Mouse (Mus musculus): Measurements from ENCODE around the gene Kcnj13. TPM values are rescaled to one million over a fixed set of nuclear protein-coding genes. Genes with fewer than 3 reads are reported as not detected.

Kcnj13 gene
- 0.38 and 0.44 TPM in 2 replicates for polyA plus RNA-seq (2015; fragmentation: Nextera tagmentation; extraction: Ambion mirVana)

DNA sequence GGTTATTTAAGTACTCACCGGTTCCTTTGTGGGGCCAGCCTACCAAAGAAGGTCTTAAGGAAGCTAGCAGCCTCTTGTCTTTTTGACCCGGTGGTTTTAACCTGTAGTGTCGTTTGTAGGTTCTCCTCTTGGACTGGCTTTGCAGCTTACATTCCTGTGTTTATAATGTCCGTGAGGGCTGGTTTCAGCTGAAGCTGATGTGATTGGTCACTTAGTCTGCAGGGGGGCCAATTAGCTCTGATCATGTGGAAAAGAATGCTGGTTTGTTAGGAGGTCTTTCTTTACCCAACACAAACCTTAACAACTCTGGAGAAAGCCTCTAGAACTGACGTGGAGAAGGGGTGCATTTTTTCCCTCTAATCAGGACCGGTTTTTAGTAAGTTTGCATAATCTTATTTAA is at the start of gene Kcnj13:
Kcnj13 (minus strand) TSS at position 136 of the 400 bp plus-strand sequence.

Other genes with a start within 250 kb of the Kcnj13 start
- gene Ecel1, start 238.2 kb downstream of the Kcnj13 start, polyA plus RNA-seq (2015; fragmentation: Nextera tagmentation; extraction: Ambion mirVana) = 0.90 and 0.92 TPM in 2 replicates
- not detected in 2 replicates for gene Prss56, start 211.4 kb downstream of the Kcnj13 start, polyA plus RNA-seq (2015; fragmentation: Nextera tagmentation; extraction: Ambion mirVana)
- not detected in 2 replicates for gene Chrnd, start 204.1 kb downstream of the Kcnj13 start, polyA plus RNA-seq (2015; fragmentation: Nextera tagmentation; extraction: Ambion mirVana)
- gene Chrng, start 190.1 kb downstream of the Kcnj13 start, polyA plus RNA-seq (2015; fragmentation: Nextera tagmentation; extraction: Ambion mirVana) = 0.05 TPM in 1 of 2 replicates, not detected in the other
- 88.2 and 88.3 TPM in 2 replicates for gene Eif4e2, start 180.8 kb downstream of the Kcnj13 start, polyA plus RNA-seq (2015; fragmentation: Nextera tagmentation; extraction: Ambion mirVana)
- gene Efhd1, start 130.4 kb downstream of the Kcnj13 start, polyA plus RNA-seq (2015; fragmentation: Nextera tagmentation; extraction: Ambion mirVana) = 4.4 and 5.2 TPM in 2 replicates
- gene Gigyf2, start 67.7 kb downstream of the Kcnj13 start, polyA plus RNA-seq (2015; fragmentation: Nextera tagmentation; extraction: Ambion mirVana) = 25.3 and 26.4 TPM in 2 replicates
- not detected in 2 replicates for gene Snorc, start 75.5 kb upstream of the Kcnj13 start, polyA plus RNA-seq (2015; fragmentation: Nextera tagmentation; extraction: Ambion mirVana)
- gene Neu2, start 115.2 kb upstream of the Kcnj13 start, polyA plus RNA-seq (2015; fragmentation: Nextera tagmentation; extraction: Ambion mirVana) = not detected in 2 replicates
- 0.12 and 0.34 TPM in 2 replicates for gene Ngef, start 179.1 kb upstream of the Kcnj13 start, polyA plus RNA-seq (2015; fragmentation: Nextera tagmentation; extraction: Ambion mirVana)
- gene Inpp5d, start 225.6 kb upstream of the Kcnj13 start, polyA plus RNA-seq (2015; fragmentation: Nextera tagmentation; extraction: Ambion mirVana) = 30.9 and 36.0 TPM in 2 replicates

Data from spleen, postnatal 0 days (tissue).